Mouse (Mus musculus) forebrain, embryonic 10.5 days (tissue): ENCODE measurements around the gene 4930562C15Rik. TPM values are rescaled to one million over a fixed set of nuclear protein-coding genes. Genes with fewer than 3 reads are reported as not detected.

Experiments used
- DNase-seq: peaks from one replicate; pipeline ENCODE4 v3.0.0-alpha.2; 2017; ENCODE audit warnings: low spot score; ENCODE audit errors: extremely low spot score
- H3K27ac ChIP-seq: fragments of 300-500 bp; sonication (generic); 2 replicates; pipeline ENCODE4 v1.5.1; 2016; ENCODE audit warnings: mild to moderate bottlenecking
- H3K27me3 ChIP-seq: fragments of 300-500 bp; sonication (generic); 2 replicates; pipeline ENCODE4 v1.6.1; 2016; ENCODE audit warnings: mild to moderate bottlenecking; ENCODE audit not compliant: poor library complexity, severe bottlenecking
- H3K36me3 ChIP-seq: fragments of 300-500 bp; sonication (generic); replicated peaks from 2 replicates; pipeline ENCODE4 v1.6.1; 2016; ENCODE audit warnings: mild to moderate bottlenecking, moderate library complexity
- H3K4me1 ChIP-seq: fragments of 300-500 bp; sonication (generic); 2 replicates; pipeline ENCODE4 v1.6.1; 2016
- H3K4me3 ChIP-seq: fragments of 300-500 bp; sonication (generic); 2 replicates; pipeline ENCODE4 v1.5.1; 2016; ENCODE audit warnings: mild to moderate bottlenecking, moderate library complexity
- H3K9me3 ChIP-seq: fragments of 300-500 bp; sonication (generic); 2 replicates; pipeline ENCODE4 v1.6.1; 2016; ENCODE audit warnings: mild to moderate bottlenecking, moderate library complexity
- WGBS: fragments of 180-500 bp; shearing (Covaris S2); methylation state at CpG from one replicate; pipeline ENCODE4 v1.1.7; 2016; 5-methylcytosine and 5-hydroxymethylcytosine counted together
- polyA plus RNA-seq: library from polyadenylated mRNA; unstranded; fragments of >200 nt; fragmentation: Nextera tagmentation; extraction: Ambion mirVana; gene quantifications from 2 replicates; pipeline ENCODE4 v1.2.1, GENCODE M21; 2016

Gene 4930562C15Rik
- polyA plus RNA-seq, 1 experiment from 2014 or later = 0.25 TPM

DNA sequence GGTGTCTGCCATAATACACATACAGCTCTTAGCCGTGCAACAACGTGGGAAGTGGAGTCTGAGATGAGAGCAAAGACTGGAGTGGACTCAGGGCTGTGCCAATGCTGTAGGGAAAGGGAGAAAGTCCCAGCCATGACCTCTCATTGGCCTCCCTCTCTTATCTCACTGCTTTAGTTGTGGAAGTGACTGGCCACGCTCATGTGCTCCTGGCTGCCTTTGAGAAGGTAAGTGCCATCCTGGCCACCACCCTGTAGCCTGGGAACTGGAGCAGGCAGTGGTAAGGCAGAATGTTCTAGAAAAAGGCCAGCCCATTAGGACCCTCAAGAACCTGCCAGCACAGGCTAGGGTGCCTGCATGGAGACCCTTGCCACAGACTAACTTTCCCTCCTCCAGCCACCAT is 80.7 kb downstream of the 4930562C15Rik start:
- WGBS = 92% methylated on average over 3 of the region's 3 CpGs
- DNase-seq = no peak
- Histone ChIP-seq H3K4me3 (no peak overlapping the region), H3K4me1 (peaks cover 9% of the 10 kb centered on the region; the same call in 1 of the 2 replicates), H3K27ac (no peak overlapping the region), H3K36me3 (peaks cover 65% of the 10 kb centered on the region), H3K9me3 (no peaks in the 10 kb centered on the region), H3K27me3 (no peaks in the 10 kb centered on the region)

DNA sequence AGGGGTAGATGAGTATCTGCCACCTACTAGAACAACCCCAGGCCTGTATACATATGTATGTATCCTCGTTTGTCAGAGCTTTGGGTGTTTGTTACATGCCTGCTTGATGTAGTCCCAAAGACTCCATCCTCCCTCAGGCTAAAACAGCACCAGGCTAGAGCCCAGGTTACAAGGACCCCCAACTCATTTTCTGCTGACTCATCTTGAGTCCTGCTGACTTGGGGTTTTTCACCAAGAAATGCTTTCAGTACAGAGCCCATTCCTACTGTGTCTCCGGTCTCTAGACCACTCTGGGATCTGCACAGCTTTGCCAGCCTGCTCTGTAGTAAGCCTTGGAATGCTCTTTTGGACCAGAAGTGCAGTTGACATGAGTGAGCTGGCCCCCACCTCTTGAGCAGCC is 81.4 kb downstream of the 4930562C15Rik start:
- DNase-seq = no peak
- WGBS = 81% methylated on average over 2 of the region's 2 CpGs
- Histone ChIP-seq H3K4me1 (peaks cover 9% of the 10 kb centered on the region; the same call in 1 of the 2 replicates), H3K36me3 (peaks cover 58% of the 10 kb centered on the region), H3K4me3 (no peak overlapping the region), H3K27ac (no peak overlapping the region), H3K9me3 (no peaks in the 10 kb centered on the region), H3K27me3 (no peaks in the 10 kb centered on the region)

Other genes starting within 250 kb of the 4930562C15Rik start
- gene Glis2, start 240.7 kb upstream of the 4930562C15Rik start, polyA plus RNA-seq = 22.5 and 23.2 TPM in 2 replicates
- 93.5 and 94.7 TPM in 2 replicates for gene Pam16, start 210.4 kb upstream of the 4930562C15Rik start, polyA plus RNA-seq
- 9.2 and 9.3 TPM in 2 replicates for gene Vasn, start 195.5 kb upstream of the 4930562C15Rik start, polyA plus RNA-seq
- 63.7 and 66.3 TPM in 2 replicates for gene Dnaja3, start 195.4 kb upstream of the 4930562C15Rik start, polyA plus RNA-seq
- gene Coro7, start 155.6 kb upstream of the 4930562C15Rik start, polyA plus RNA-seq = 17.6 and 19.1 TPM in 2 replicates
- 243 and 248 TPM in 2 replicates for gene Nmral1, start 116.1 kb upstream of the 4930562C15Rik start, polyA plus RNA-seq
- gene Hmox2, start 109.1 kb upstream of the 4930562C15Rik start, polyA plus RNA-seq = 80.6 and 81.5 TPM in 2 replicates
- gene Cdip1, start 45.1 kb upstream of the 4930562C15Rik start, polyA plus RNA-seq = 110 and 112 TPM in 2 replicates
- gene Ubald1, start 44.9 kb downstream of the 4930562C15Rik start, polyA plus RNA-seq = 27.3 and 28.1 TPM in 2 replicates
- 66.2 and 66.3 TPM in 2 replicates for gene Mgrn1, start 50.8 kb downstream of the 4930562C15Rik start, polyA plus RNA-seq
- gene Nudt16l1, start 103.3 kb downstream of the 4930562C15Rik start, polyA plus RNA-seq = 138 and 144 TPM in 2 replicates
- gene Anks3, start 128.8 kb downstream of the 4930562C15Rik start, polyA plus RNA-seq = 47.9 and 49.3 TPM in 2 replicates
- gene Sept12, start 162.4 kb downstream of the 4930562C15Rik start, polyA plus RNA-seq = not detected in 2 replicates
- gene Smim22, start 171.9 kb downstream of the 4930562C15Rik start, polyA plus RNA-seq = 1.7 and 2.5 TPM in 2 replicates
- gene Rogdi, start 178.1 kb downstream of the 4930562C15Rik start, polyA plus RNA-seq = 60.1 and 61.8 TPM in 2 replicates
- gene Glyr1, start 214.4 kb downstream of the 4930562C15Rik start, polyA plus RNA-seq = 216 and 223 TPM in 2 replicates
- gene Ubn1, start 214.6 kb downstream of the 4930562C15Rik start, polyA plus RNA-seq = 16.1 and 17.1 TPM in 2 replicates